Comparison of ENCODE assay signal across 22 mouse cellular contexts in genomic region chr7:114700871-114701270, GRCm38 (mm10). TPM values are rescaled to one million over a fixed set of nuclear protein-coding genes. Genes with fewer than 3 reads are reported as not detected.
DNase-seq lines count a peak whose midpoint lies in the region; ATAC-seq and TF ChIP-seq lines count a peak whose summit lies in the region.
"Had no signal": no experiment of that assay in that cellular context is flagged by ENCODE, and none has a peak within 500 bp of the region (broad histone marks: within the 10 kb centered on the region; RNA-seq: fewer than 3 reads in every experiment).

No protein-coding gene starts in this region.

- no peaks in the 10 kb centered on the region for H3K4me1 ChIP-seq in kidney, postnatal 0 days (replicated peaks; ENCODE audit: insufficient read depth, low read length)
- H3K4me1 ChIP-seq in kidney, embryonic 14.5 days (ENCODE audit: control insufficient read depth, insufficient read depth, low read length): no peaks in the 10 kb centered on the region
- peaks cover 17% of the 10 kb centered on the region for H3K4me1 ChIP-seq in limb, embryonic 13.5 days
- H3K4me1 ChIP-seq: forebrain, embryonic 15.5 days; hindbrain, embryonic 15.5 days had no signal

- no peak for ATAC-seq in kidney, postnatal 0 days (replicated peaks; ENCODE audit: low FRiP score, low read depth)
- ATAC-seq in kidney, embryonic 14.5 days (ENCODE audit: low FRiP score, low TSS enrichment): no peak
- peak; percentile 83 for ATAC-seq in limb, embryonic 13.5 days (ENCODE audit: low FRiP score, low read depth)
- no peak for ATAC-seq in inflammation-experienced regulatory T-cells, adult 6 months
- ATAC-seq: CD4-positive, CD25-positive, alpha-beta regulatory T cell, adult 4 months; forebrain, embryonic 15.5 days had no signal

- H3K27me3 ChIP-seq in kidney, postnatal 0 days (ENCODE audit: insufficient read depth, low read length): no peaks in the 10 kb centered on the region
- H3K27me3 ChIP-seq in kidney, embryonic 14.5 days (ENCODE audit: control insufficient read depth, insufficient read depth, low read length): no peaks in the 10 kb centered on the region
- no peaks in the 10 kb centered on the region; the same call in 1 of the 2 replicates for H3K27me3 ChIP-seq in limb, embryonic 13.5 days
- H3K27me3 ChIP-seq: forebrain, embryonic 15.5 days; heart, embryonic 15.5 days; hindbrain, embryonic 15.5 days had no signal

- no peak overlapping the region for H3K9ac ChIP-seq in kidney, postnatal 0 days (ENCODE audit: low read depth, low read length)
- H3K9ac ChIP-seq in kidney, embryonic 14.5 days (ENCODE audit: low read depth, low read length): no peak overlapping the region
- no peak overlapping the region for H3K9ac ChIP-seq in limb, embryonic 13.5 days
- H3K9ac ChIP-seq: forebrain, embryonic 15.5 days; heart, embryonic 15.5 days; hindbrain, embryonic 15.5 days had no signal

- H3K9me3 ChIP-seq in kidney, postnatal 0 days (replicated peaks; ENCODE audit: low read length): no peaks in the 10 kb centered on the region
- no peaks in the 10 kb centered on the region for H3K9me3 ChIP-seq in kidney, embryonic 14.5 days (ENCODE audit: control insufficient read depth, low read length)
- H3K9me3 ChIP-seq in limb, embryonic 13.5 days: no peaks in the 10 kb centered on the region
- H3K9me3 ChIP-seq: forebrain, embryonic 15.5 days; G1E; heart, embryonic 15.5 days; hindbrain, embryonic 15.5 days had no signal

- peak; percentile 12 for DNase-seq in kidney, postnatal 0 days (ENCODE audit: low spot score)
- peak; percentile 89 for DNase-seq in 3T3-L1 (ENCODE audit: low read depth, low spot score)
- peak; percentile 71 for DNase-seq in Muller cell, postnatal 12 days (ENCODE audit: inconsistent ontology term)
- no peak for DNase-seq in frontal cortex, adult 2 months (ENCODE audit: extremely low spot score in 1 of 2, low spot score in 1 of 2)
- DNase-seq: adrenal gland, adult 2 months; adrenal gland, postnatal 25 days; B cell, adult 2 months; cerebellum, adult 2 months; cerebellum, postnatal 10 days; gastrocnemius, postnatal 14 days; heart, adult 2 months; heart, postnatal 14 days had no signal

- no peaks in the 10 kb centered on the region for H3K36me3 ChIP-seq in kidney, postnatal 0 days (ENCODE audit: insufficient read depth, low read length)
- no peaks in the 10 kb centered on the region for H3K36me3 ChIP-seq in kidney, embryonic 14.5 days (ENCODE audit: control insufficient read depth, insufficient read depth, low read length)
- no peaks in the 10 kb centered on the region for H3K36me3 ChIP-seq in limb, embryonic 13.5 days
- H3K36me3 ChIP-seq: forebrain, embryonic 15.5 days; G1E; heart, embryonic 15.5 days; hindbrain, embryonic 15.5 days had no signal

- WGBS in kidney, postnatal 0 days: 21% methylated on average over 2 of the region's 2 CpGs
- WGBS in kidney, embryonic 14.5 days: 37% methylated on average over 2 of the region's 2 CpGs
- WGBS in limb, embryonic 13.5 days: 15% methylated on average over 2 of the region's 2 CpGs

- H3K4me3 ChIP-seq in kidney, postnatal 0 days (replicated peaks; ENCODE audit: low read depth, low read length): no peak overlapping the region
- H3K4me3 ChIP-seq in kidney, embryonic 14.5 days (ENCODE audit: low read length): no peak overlapping the region
- no peak overlapping the region for H3K4me3 ChIP-seq in limb, embryonic 13.5 days
- H3K4me3 ChIP-seq: forebrain, embryonic 15.5 days; heart, adult 2 months; heart, embryonic 15.5 days; hindbrain, embryonic 15.5 days had no signal

- no peak overlapping the region for H3K27ac ChIP-seq in kidney, postnatal 0 days
- no peak overlapping the region for H3K27ac ChIP-seq in kidney, embryonic 14.5 days (ENCODE audit: low read depth, low read length)
- H3K27ac ChIP-seq in limb, embryonic 13.5 days: 0 out of 2 replicates have a peak overlapping the region, but pooled peaks have one; percentile 48
- H3K27ac ChIP-seq: forebrain, embryonic 15.5 days; heart, adult 2 months; heart, embryonic 15.5 days; hindbrain, embryonic 15.5 days had no signal

- no peak for TF ChIP-seq CTCF in kidney, postnatal 0 days (IDR thresholded peaks at IDR 0.05; ENCODE audit: low read depth)

- H3K4me2 ChIP-seq in kidney, postnatal 0 days (ENCODE audit: low read length): no peak overlapping the region
- no peak overlapping the region for H3K4me2 ChIP-seq in kidney, embryonic 14.5 days (replicated peaks; ENCODE audit: low read depth, low read length)
- H3K4me2 ChIP-seq in limb, embryonic 13.5 days (replicated peaks): no peak overlapping the region
- H3K4me2 ChIP-seq: forebrain, embryonic 15.5 days; heart, embryonic 11.5 days; heart, embryonic 15.5 days; hindbrain, embryonic 15.5 days had no signal

RNA-seq across cellular contexts. Expression of gene Calcb, which starts 17.6 kb away (rescaled TPM):
- polyA plus RNA-seq in kidney, postnatal 0 days (2015; fragmentation: Nextera tagmentation; extraction: Ambion mirVana): 0.14 TPM in 1 of 2 replicates, not detected in the other
- not detected in 2 replicates for polyA plus RNA-seq in kidney, embryonic 14.5 days (2014; fragmentation: Nextera tagmentation; extraction: Ambion mirVana)
- 0.65 and 1.5 TPM in 2 replicates for polyA plus RNA-seq in limb, embryonic 13.5 days (2015; fragmentation: Nextera tagmentation; extraction: Ambion mirVana)
- polyA plus RNA-seq in inflammation-experienced regulatory T-cells, adult 6 months (2017; shearing (Covaris generic)): not detected
- polyA plus RNA-seq in frontal cortex, adult 2 months (2012; rRNA removed): 0.21 and 0.24 TPM in 2 replicates
- polyA plus RNA-seq: adrenal gland, adult 2 months; CD4-positive, CD25-positive, alpha-beta regulatory T cell, adult 4 months; forebrain, embryonic 11.5 days; forebrain, embryonic 15.5 days; G1E had no signal

RNA-seq across cellular contexts. Expression of gene Insc, which starts 42.6 kb away (rescaled TPM):
- 3.5 and 4.2 TPM in 2 replicates for polyA plus RNA-seq in kidney, postnatal 0 days (2015; fragmentation: Nextera tagmentation; extraction: Ambion mirVana)
- 1.6 and 1.7 TPM in 2 replicates for polyA plus RNA-seq in kidney, embryonic 14.5 days (2014; fragmentation: Nextera tagmentation; extraction: Ambion mirVana)
- 3.0 and 3.5 TPM in 2 replicates for polyA plus RNA-seq in limb, embryonic 13.5 days (2015; fragmentation: Nextera tagmentation; extraction: Ambion mirVana)
- not detected for polyA plus RNA-seq in inflammation-experienced regulatory T-cells, adult 6 months (2017; shearing (Covaris generic))
- 5.4 and 5.8 TPM in 2 replicates for polyA plus RNA-seq in frontal cortex, adult 2 months (2012; rRNA removed)
- polyA plus RNA-seq: CD4-positive, CD25-positive, alpha-beta regulatory T cell, adult 4 months; G1E had no signal

Comparison
In these comparisons a context has a peak if more than half of its experiments do, and no peak if none do; other contexts are left out.
1. DNase-seq: peak in kidney, postnatal 0 days (single experiment), 3T3-L1 (single experiment) and Muller cell, postnatal 12 days (single experiment); none in frontal cortex, adult 2 months (0 of 2).